Mouse (Mus musculus): Measurements from ENCODE around the gene Gm11273.

- TF ChIP-seq POLR2A (IDR thresholded peaks at IDR 0.05; ENCODE audit: low read depth, low read length) (no peak), CTCF (IDR thresholded peaks at IDR 0.05; ENCODE audit: borderline replicate concordance, insufficient read depth, low read length) (no peak)
Measured at GRCm38 (mm10) chr13:21467336-21467735, 33.9 kb downstream of the Gm11273 start.

All from embryonic fibroblast, embryonic 13.5 days (primary cell).